8 mouse cellular contexts compared by ENCODE assay signal in the genomic region with DNA sequence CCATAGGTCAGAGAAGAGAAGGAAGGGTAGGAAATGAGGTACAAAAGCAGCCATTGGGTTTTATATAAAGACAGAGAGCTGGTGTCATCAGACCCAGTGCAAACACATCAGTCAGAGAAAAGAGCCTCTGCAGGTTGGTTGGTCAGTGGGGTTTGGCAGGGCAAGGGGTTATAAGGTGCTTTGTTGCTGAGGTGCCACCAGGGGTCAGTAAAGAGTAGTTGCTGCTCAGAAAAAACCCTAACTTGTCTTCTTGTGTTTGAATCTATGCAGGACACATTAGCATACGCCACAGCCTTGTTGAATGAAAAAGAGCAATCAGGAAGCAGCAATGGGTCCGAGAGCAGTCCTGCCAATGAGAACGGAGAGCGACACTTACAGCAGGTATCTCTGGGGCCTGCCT. TPM values are rescaled to one million over a fixed set of nuclear protein-coding genes. Genes with fewer than 3 reads are reported as not detected.
DNase-seq lines count a peak whose midpoint lies in the region; ATAC-seq lines count a peak whose summit lies in the region.
"Had no signal": no experiment of that assay in that cellular context is flagged by ENCODE, and none has a peak within 500 bp of the region (broad histone marks: within the 10 kb centered on the region; RNA-seq: fewer than 3 reads in every experiment).

No protein-coding gene starts in this region.

- peak; percentile 41 for DNase-seq in limb, embryonic 11.5 days (ENCODE audit: low spot score)
- DNase-seq in limb, embryonic 10.5 days (ENCODE audit: low spot score): no peak
- DNase-seq in ES-CJ7 (ENCODE audit: low read depth, low spot score): peak; percentile 69
- DNase-seq in c-Kit-negative CD71-positive TER-119-positive erythroid progenitor cells, embryonic 14.5 days (ENCODE audit: low read depth, low spot score): peak; percentile 13
- peak; percentile 60 for DNase-seq in induced T-regulatory cell, adult 2 months (ENCODE audit: low read depth)
- no peak for DNase-seq in layer of hippocampus, adult 9-10 months (ENCODE audit: low spot score)

- no peak for ATAC-seq in limb, embryonic 11.5 days (ENCODE audit: insufficient number of reproducible peaks, low FRiP score, low TSS enrichment, low read depth)
- no peak for ATAC-seq in inflammation-experienced regulatory T-cells, adult 6 months

- H3K9ac ChIP-seq in limb, embryonic 11.5 days (ENCODE audit: low read length): no peak overlapping the region

- H3K27me3 ChIP-seq in limb, embryonic 11.5 days (ENCODE audit: control insufficient read depth, insufficient read depth, low read length): no peaks in the 10 kb centered on the region
- no peaks in the 10 kb centered on the region for H3K27me3 ChIP-seq in limb, embryonic 10.5 days (ENCODE audit: low read depth, poor library complexity, severe bottlenecking)

- peaks cover 11% of the 10 kb centered on the region; the same call in 1 of the 2 replicates for H3K36me3 ChIP-seq in limb, embryonic 11.5 days (ENCODE audit: control insufficient read depth, insufficient read depth, low read length)
- peaks cover 90% of the 10 kb centered on the region for H3K36me3 ChIP-seq in limb, embryonic 10.5 days

- H3K4me1 ChIP-seq in limb, embryonic 11.5 days (ENCODE audit: control insufficient read depth, insufficient read depth, low read length): no peaks in the 10 kb centered on the region
- no peaks in the 10 kb centered on the region for H3K4me1 ChIP-seq in limb, embryonic 10.5 days

- H3K4me2 ChIP-seq in limb, embryonic 11.5 days (ENCODE audit: low read depth, severe bottlenecking): no peak overlapping the region

- WGBS in limb, embryonic 11.5 days: 80% methylated on average over 4 of the region's 4 CpGs
- 65% methylated on average over 4 of the region's 4 CpGs for WGBS in limb, embryonic 10.5 days

- no peak overlapping the region for H3K4me3 ChIP-seq in limb, embryonic 11.5 days (ENCODE audit: low read depth, low read length)
- no peak overlapping the region for H3K4me3 ChIP-seq in limb, embryonic 10.5 days

- H3K27ac ChIP-seq in limb, embryonic 11.5 days (replicated peaks; ENCODE audit: low read depth, low read length): no peak overlapping the region
- H3K27ac ChIP-seq in limb, embryonic 10.5 days: no peak overlapping the region

- H3K9me3 ChIP-seq in limb, embryonic 11.5 days (ENCODE audit: control insufficient read depth, low read length): no peaks in the 10 kb centered on the region
- no peaks in the 10 kb centered on the region for H3K9me3 ChIP-seq in limb, embryonic 10.5 days (replicated peaks)

RNA-seq across cellular contexts. Expression of a gene that starts 27.7 kb away (rescaled TPM):
- polyA plus RNA-seq in limb, embryonic 11.5 days (2014; fragmentation: Nextera tagmentation; extraction: Ambion mirVana): 0.89 and 0.98 TPM in 2 replicates
- polyA plus RNA-seq in limb, embryonic 10.5 days (2016; fragmentation: Nextera tagmentation; extraction: Ambion mirVana): 2.1 and 2.8 TPM in 2 replicates
- polyA plus RNA-seq in inflammation-experienced regulatory T-cells, adult 6 months (2017; shearing (Covaris generic)): not detected

RNA-seq across cellular contexts. Expression of a gene that starts 55.6 kb away (rescaled TPM):
- not detected in 2 replicates for polyA plus RNA-seq in limb, embryonic 11.5 days (2014; fragmentation: Nextera tagmentation; extraction: Ambion mirVana)
- polyA plus RNA-seq in limb, embryonic 10.5 days (2016; fragmentation: Nextera tagmentation; extraction: Ambion mirVana): not detected in 2 replicates
- not detected for polyA plus RNA-seq in inflammation-experienced regulatory T-cells, adult 6 months (2017; shearing (Covaris generic))
- polyA plus RNA-seq: heart, embryonic 14.5 days had no signal

Comparison
In these comparisons a context has a peak if more than half of its experiments do, and no peak if none do; other contexts are left out.
1. DNase-seq: peak in limb, embryonic 11.5 days (single experiment), ES-CJ7 (single experiment), c-Kit-negative CD71-positive TER-119-positive erythroid progenitor cells, embryonic 14.5 days (single experiment) and induced T-regulatory cell, adult 2 months (single experiment); none in limb, embryonic 10.5 days (single experiment) and layer of hippocampus, adult 9-10 months (single experiment).